Mouse (Mus musculus) small intestine, adult 2 months (tissue): ENCODE measurements at regions not wholly inside any gene's neighbourhood (a gene's known extent, or its start where the extent isn't known, plus 50 kb on each side); places are given as distances from the start of the nearest gene placed in this dataset.
"Not testable (repeated sequence)": the region's sequence is repeated elsewhere in the genome, so short reads cannot be mapped to it uniquely, and the experiment has no call there.

ENCODE experiments used
- CTCF ChIP-seq: fragments of 200-500 bp; IDR thresholded peaks from 2 replicates; pipeline ENCODE4 v1.5.1; 2012; ENCODE audit warnings: low read depth, mild to moderate bottlenecking, control low read depth, inconsistent platforms, low read length, moderate library complexity, mixed read lengths; ENCODE audit not compliant: insufficient replicate concordance, insufficient read length; ENCODE audit errors: extremely low read depth
- POLR2A ChIP-seq: fragments of 200-500 bp; IDR thresholded peaks from 2 replicates; pipeline ENCODE4 v1.6.1; 2012; ENCODE audit warnings: low read depth, mild to moderate bottlenecking, control low read depth, inconsistent platforms, low read length, moderate library complexity

DNA sequence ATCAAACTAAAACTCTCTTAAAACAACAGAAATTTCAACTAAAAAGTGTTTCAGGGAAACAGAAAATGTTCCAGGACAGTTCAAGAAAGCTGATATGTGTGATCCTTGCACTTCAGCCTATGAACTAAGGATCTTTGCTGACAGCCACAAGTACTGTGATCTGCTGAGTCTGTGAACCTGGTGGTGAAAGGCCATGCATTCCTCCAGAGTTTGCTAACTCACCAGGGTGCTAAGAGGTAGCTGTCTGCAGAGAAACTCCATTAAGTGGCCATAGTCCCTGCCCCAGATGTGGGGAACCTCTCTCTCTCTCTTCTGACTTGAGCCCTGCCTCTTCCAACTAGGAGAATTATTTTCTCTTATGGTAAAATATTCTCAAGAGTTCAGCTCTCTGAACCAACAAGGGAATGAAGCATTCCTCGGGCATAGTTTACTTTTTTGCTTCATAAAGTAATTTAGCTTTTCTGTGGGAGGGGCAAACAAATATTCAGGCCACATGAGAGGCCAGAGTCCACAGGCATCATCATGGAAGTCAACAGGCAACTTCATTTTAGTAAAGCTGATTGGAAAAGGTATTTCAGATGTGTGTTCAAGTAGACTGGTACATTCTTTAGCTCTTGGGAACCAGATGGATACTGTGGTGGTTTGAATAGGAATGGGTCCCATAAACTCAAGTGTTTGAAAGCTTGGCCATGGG, 73.8 kb upstream of the Gucy1a1 start:
- not testable (repeated sequence) for TF ChIP-seq POLR2A, CTCF
